Mouse (Mus musculus) thymus, adult 2 months (tissue): ENCODE results near the gene Sectm1a.

Source experiments
- CTCF ChIP-seq: fragments of 200-500 bp; IDR thresholded peaks from 2 replicates; pipeline ENCODE4 v1.5.1; 2012; ENCODE audit warnings: mild to moderate bottlenecking, control low read depth, low read length, moderate library complexity, borderline replicate concordance; ENCODE audit not compliant: control insufficient read depth, poor library complexity, insufficient read depth; ENCODE audit errors: extremely low read depth
- POLR2A ChIP-seq: fragments of 200-500 bp; IDR thresholded peaks from 2 replicates; pipeline ENCODE4 v1.6.1; 2012; ENCODE audit warnings: mild to moderate bottlenecking, low read length, control low read depth, moderate library complexity; ENCODE audit not compliant: control insufficient read depth, poor library complexity, insufficient read depth; ENCODE audit errors: extremely low read depth

GRCm38 (mm10) chr11:121085181-121085580, 4.2 kb upstream of the Sectm1a start:
- TF ChIP-seq POLR2A (no peak), CTCF (no peak)
